Mouse (Mus musculus) ES-E14 (cell line): ENCODE measurements around the gene Mapk13.

Experiments
- CHD2 ChIP-seq: IDR thresholded peaks from 2 replicates; pipeline ENCODE4 v1.6.1; 2014; ENCODE audit warnings: mild to moderate bottlenecking, low read depth, low read length, inconsistent platforms
- HCFC1 ChIP-seq: IDR thresholded peaks from 2 replicates; pipeline ENCODE4 v1.6.1; 2012; ENCODE audit warnings: low read length, inconsistent platforms, borderline replicate concordance; ENCODE audit not compliant: insufficient read depth
- MAFK ChIP-seq: IDR thresholded peaks from 2 replicates; pipeline ENCODE4 v1.6.1; 2014; ENCODE audit warnings: mild to moderate bottlenecking, low read depth, low read length, inconsistent platforms; ENCODE audit not compliant: insufficient read depth
- ZC3H11A ChIP-seq: IDR thresholded peaks from 2 replicates; pipeline ENCODE4 v1.6.1; 2012; ENCODE audit warnings: low read depth, mild to moderate bottlenecking, inconsistent platforms, low read length, borderline replicate concordance
- ZNF384 ChIP-seq: IDR thresholded peaks from 2 replicates; pipeline ENCODE4 v1.6.1; 2012; ENCODE audit warnings: low read depth, low read length, inconsistent platforms

DNA sequence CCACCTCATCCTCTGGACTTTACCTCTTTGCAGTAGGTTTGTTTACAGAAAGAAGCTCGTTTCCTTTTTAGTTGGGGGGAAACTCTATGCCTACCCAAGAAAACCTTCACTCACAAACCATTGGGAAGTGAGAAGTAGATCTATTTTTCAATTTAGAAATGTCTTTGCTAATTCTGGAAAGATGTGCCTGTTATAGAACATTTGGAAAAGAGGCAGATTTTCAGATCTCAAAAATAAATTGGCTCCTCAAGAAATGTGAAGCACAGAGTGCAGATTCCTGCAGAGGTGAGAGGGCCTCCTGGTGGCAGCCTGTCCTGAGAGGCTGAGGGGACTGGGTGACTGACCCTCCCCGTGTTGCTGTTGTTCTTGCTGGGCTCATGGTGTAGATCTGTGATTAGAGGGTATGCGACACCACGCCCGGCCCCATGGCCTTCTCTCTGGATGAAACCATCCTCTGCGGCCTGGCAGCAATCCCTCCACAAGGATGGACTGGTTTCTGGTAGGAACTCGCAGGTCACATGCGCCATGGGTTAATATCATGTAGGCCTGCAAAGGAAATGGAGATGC lies 58.7 kb downstream of the Mapk13 start:
- no peak for TF ChIP-seq MAFK
- TF ChIP-seq ZC3H11A = no peak
- TF ChIP-seq ZNF384 = no peak
- no peak for TF ChIP-seq CHD2
- TF ChIP-seq HCFC1 = no peak
